Mouse (Mus musculus) left cerebral cortex, adult 2 months (tissue): ENCODE data around the gene Sp8. TPM values are rescaled to one million over a fixed set of nuclear protein-coding genes. Genes with fewer than 3 reads are reported as not detected.

ENCODE experiments used
- DNase-seq, 2 experiments: peaks; one replicate each; pipeline ENCODE4 v3.0.0; 2021 to 2022; ENCODE audit warnings: low spot score in 2 of 2, mixed read lengths in 1 of 2; ENCODE audit errors: extremely low spot score in 1 of 2
- H3K27ac ChIP-seq: fragments of 200-600 bp; 2 replicates; pipeline ENCODE4 v1.8.1; 2022
- H3K4me3 ChIP-seq: fragments of 200-600 bp; 2 replicates; pipeline ENCODE4 v1.8.1; 2022
- CTCF ChIP-seq: fragments of 200-600 bp; IDR thresholded peaks from 2 replicates; pipeline ENCODE4 v1.8.1; 2022; ENCODE audit warnings: antibody characterized with exemption, mild to moderate bottlenecking, moderate library complexity
- intact Hi-C: fragments of 180-260 bp; cut with DNase I; formaldehyde crosslinking; loops from one replicate; pipeline ENCODE4 v1.15.1; 2025
- total RNA-seq, 2 experiments: library from RNA; stranded (reverse); gene quantifications; 2 replicates each; pipeline ENCODE4 v1.2.3; 2021

Sp8 gene
- total RNA-seq, 2 experiments from 2014 or later = 1.7 to 2.3 TPM

DNA sequence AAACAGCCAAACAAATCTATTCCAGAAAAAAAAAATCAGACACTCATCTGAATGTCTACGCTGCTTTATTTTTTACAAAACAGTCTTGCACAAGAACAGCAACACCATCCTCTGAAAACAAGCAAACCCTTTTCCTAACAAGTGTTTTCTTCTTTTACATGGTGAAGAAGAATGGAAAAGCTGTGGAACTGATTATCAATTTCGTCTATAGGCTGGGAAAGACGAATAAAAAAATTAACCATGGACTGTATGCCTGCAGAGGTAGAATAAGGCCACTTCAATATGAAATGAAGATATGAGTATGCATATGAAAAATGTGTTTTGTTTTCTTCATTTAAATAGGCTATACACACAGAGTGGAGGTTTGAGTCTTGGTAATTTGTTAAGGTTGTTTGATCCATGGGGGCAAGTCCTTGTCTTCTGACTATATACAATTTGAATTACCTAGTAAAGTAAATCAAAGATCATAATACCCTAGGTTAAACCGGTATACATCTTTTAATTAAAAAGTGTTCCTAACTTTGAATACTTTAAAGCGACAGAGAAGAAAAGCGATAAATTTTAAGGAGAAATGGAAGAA is 4.1 kb upstream of the Sp8 start:
- DNase-seq = no peak
- no peak for TF ChIP-seq CTCF
- no peak overlapping the region for H3K27ac ChIP-seq
- H3K4me3 ChIP-seq = no peak overlapping the region
- intact Hi-C loops = no loop called here

DNA sequence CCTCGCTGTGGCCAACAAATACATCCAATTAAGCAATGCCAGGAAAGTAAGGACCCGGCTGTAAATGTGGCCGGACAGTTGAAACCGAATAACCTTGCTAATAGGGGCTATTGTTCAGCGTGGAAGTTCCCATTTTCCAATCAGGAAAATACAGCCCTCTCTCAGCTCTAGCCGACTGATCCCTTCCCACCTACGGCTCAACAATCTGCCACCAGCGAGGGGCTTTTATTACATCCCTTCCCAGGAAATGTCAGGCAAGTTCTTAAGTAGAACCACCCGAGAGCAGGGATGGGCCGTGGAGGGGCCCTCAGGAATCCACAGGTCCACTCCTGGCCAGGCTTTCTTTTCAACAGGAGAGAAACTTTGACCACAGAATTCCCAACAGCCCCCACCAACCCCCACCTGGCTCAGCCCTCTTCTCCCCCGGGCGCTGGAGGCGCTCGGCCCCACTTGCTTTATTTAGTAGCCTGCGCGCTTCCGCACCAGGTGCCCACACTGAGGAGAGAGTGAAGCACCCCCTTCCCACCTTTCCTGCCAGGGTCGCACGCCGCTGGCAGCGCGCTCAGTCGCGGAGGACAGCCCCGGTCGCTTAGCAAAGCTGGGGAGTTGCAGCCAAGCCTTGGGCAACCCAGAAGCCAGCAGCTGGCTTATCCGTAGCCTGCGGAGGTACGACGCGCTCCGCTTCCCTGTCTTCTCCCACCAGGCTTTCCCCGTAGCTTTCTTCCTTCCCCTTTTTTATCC is 3.3 kb upstream of the Sp8 start:
- intact Hi-C loops = no loop called here
- no peak for TF ChIP-seq CTCF
- DNase-seq = no peak
- no peak overlapping the region for H3K4me3 ChIP-seq
- no peak overlapping the region for H3K27ac ChIP-seq

- TF ChIP-seq CTCF = no peak
- H3K27ac ChIP-seq = no peak overlapping the region
- intact Hi-C loops = no loop called here
- no peak for DNase-seq
- no peak overlapping the region for H3K4me3 ChIP-seq
These were observed 2.0 kb upstream of the Sp8 start for GRCm38 (mm10) chr12:118844111-118844510.

DNA sequence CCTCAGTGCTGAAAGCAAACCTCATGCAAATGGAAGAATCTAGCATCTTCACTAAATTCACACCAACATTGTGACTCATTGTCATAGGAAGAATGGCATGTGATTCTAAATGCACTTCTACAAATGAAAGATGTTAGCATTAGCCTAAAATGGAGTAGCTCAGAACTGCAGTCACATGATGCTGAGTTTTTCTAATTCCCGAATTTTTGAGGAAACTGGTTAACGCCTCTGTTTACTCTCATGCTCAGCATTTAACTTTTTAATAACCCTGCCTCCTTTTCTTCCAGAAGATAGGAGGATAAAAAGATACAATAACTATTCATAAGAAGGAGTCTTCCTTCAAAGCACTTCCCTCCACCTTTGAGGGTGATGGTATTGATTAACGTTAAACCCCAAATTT is 1.3 kb upstream of the Sp8 start:
- no peak for DNase-seq
- TF ChIP-seq CTCF = no peak
- H3K4me3 ChIP-seq = no peak overlapping the region
- H3K27ac ChIP-seq = no peak overlapping the region
- intact Hi-C loops = no loop called here

- no peak for DNase-seq
- Histone ChIP-seq H3K4me3 (no peak overlapping the region), H3K27ac (no peak overlapping the region)
- intact Hi-C loops = no loop called here
- TF ChIP-seq CTCF = no peak
These were observed 778 bp upstream of the Sp8 start for GRCm38 (mm10) chr12:118845351-118845750.

DNA sequence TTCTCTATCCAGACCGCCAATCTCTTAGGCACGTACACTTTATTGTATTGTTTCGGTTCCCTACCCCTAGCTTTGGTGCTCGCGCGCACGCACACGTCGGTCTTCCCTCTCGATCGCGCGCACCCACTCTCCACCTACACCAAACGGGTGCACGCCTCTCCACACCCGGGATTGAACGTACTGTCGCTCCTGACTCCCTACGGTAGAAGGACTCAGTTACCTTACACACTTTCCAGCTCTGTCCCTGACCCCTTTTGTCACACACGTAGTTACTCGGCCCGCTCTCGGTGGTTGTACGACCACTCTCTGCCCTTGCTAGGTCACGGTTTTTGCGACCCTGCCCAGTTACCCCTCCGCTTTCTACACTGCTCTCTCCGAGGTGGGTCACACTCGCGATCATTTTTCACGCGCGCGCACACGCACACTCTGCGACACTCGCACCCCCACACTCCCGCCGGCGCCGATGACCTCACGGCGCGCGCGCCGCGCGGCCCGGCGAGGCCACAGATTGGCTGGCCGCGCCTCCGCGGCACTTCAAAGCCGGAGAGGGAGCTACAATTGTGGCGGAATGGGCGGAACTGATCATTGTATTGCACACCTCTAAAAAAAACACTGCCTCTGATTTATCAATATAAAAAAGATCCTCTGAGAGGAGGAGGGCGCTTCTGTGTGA is 656 bp downstream of the Sp8 start:
- DNase-seq = peak in 1 of 2 experiments; percentile 24
- Histone ChIP-seq H3K4me3 (peak overlapping the region; percentile 26), H3K27ac (no peak overlapping the region)
- intact Hi-C loops = no loop called here
- no peak for TF ChIP-seq CTCF

- intact Hi-C loops = no loop called here
- no peak overlapping the region for H3K27ac ChIP-seq
- TF ChIP-seq CTCF = no peak
- peak overlapping the region; percentile 26 for H3K4me3 ChIP-seq
- no peak for DNase-seq
These were observed 1.3 kb downstream of the Sp8 start for GRCm38 (mm10) chr12:118847381-118847780.

GRCm38 (mm10) chr12:118847861-118848495 is 1.8 kb downstream of the Sp8 start:
- Histone ChIP-seq H3K4me3 (no peak overlapping the region), H3K27ac (no peak overlapping the region)
- no peak for DNase-seq
- intact Hi-C loops = no loop called here
- TF ChIP-seq CTCF = no peak

- DNase-seq = no peak
- intact Hi-C loops = no loop called here
- Histone ChIP-seq H3K27ac (no peak overlapping the region), H3K4me3 (0 out of 2 replicates have a peak overlapping the region, but pooled peaks have one; percentile 7)
- no peak for TF ChIP-seq CTCF
These were observed 2.5 kb downstream of the Sp8 start for GRCm38 (mm10) chr12:118848496-118849202.

GRCm38 (mm10) chr12:118849203-118849861 is 3.2 kb downstream of the Sp8 start:
- intact Hi-C loops = no loop called here
- H3K27ac ChIP-seq = no peak overlapping the region
- no peak for DNase-seq

GRCm38 (mm10) chr12:118849996-118850395 is 3.9 kb downstream of the Sp8 start:
- intact Hi-C loops = loop anchor here (5.0 to 10.0 kb wide), 3 partner anchors 655 to 1465 kb away; partner anchors contain the start of gene Dnah11
- H3K4me3 ChIP-seq = no peak overlapping the region
- DNase-seq = no peak
- TF ChIP-seq CTCF = no peak
- H3K27ac ChIP-seq = no peak overlapping the region

More at GRCm38 (mm10) chr12:118849203-118849861, 3.2 kb downstream of the Sp8 start:
- no peak overlapping the region for H3K4me3 ChIP-seq
- no peak for TF ChIP-seq CTCF
